Mouse (Mus musculus): ENCODE measurements around the gene Auh. TPM values are rescaled to one million over a fixed set of nuclear protein-coding genes. Genes with fewer than 3 reads are reported as not detected.
A peak's percentile ranks its signal among the peaks of the same experiment; 100 is the strongest.

The Auh gene
- total RNA-seq, 2 experiments from 2014 or later = 108 to 111 TPM

- DNase-seq (ENCODE audit: low spot score in 2 of 2) = no peak
Observed at GRCm38 (mm10) chr13:52924457-52924856, 5.0 kb downstream of the Auh start.

- no peak for DNase-seq (ENCODE audit: low spot score in 2 of 2)
Observed at GRCm38 (mm10) chr13:52921966-52922365, 7.5 kb downstream of the Auh start.

- no peak for DNase-seq (ENCODE audit: low spot score in 2 of 2)
Observed at GRCm38 (mm10) chr13:52921065-52921825, 8.2 kb downstream of the Auh start.

GRCm38 (mm10) chr13:52919790-52920352 lies 9.6 kb downstream of the Auh start:
- no peak for DNase-seq (ENCODE audit: low spot score in 2 of 2)

GRCm38 (mm10) chr13:52918333-52918732 lies 11.1 kb downstream of the Auh start:
- DNase-seq (ENCODE audit: low spot score in 2 of 2) = no peak

- DNase-seq (ENCODE audit: low spot score in 2 of 2) = peak; percentile 27 to 37
Observed at GRCm38 (mm10) chr13:52914591-52915110, 14.8 kb downstream of the Auh start.

- DNase-seq (ENCODE audit: low spot score in 2 of 2) = no peak
Observed at GRCm38 (mm10) chr13:52913926-52914325, 15.6 kb downstream of the Auh start.

GRCm38 (mm10) chr13:52912495-52912894 lies 17.0 kb downstream of the Auh start:
- DNase-seq (ENCODE audit: low spot score in 2 of 2) = no peak

- no peak for DNase-seq (ENCODE audit: low spot score in 2 of 2)
Observed at GRCm38 (mm10) chr13:52911259-52911658, 18.2 kb downstream of the Auh start.

- DNase-seq (ENCODE audit: low spot score in 2 of 2) = no peak
Observed at GRCm38 (mm10) chr13:52906296-52906695, 23.2 kb downstream of the Auh start.

- DNase-seq (ENCODE audit: low spot score in 2 of 2) = no peak
Observed at GRCm38 (mm10) chr13:52904175-52904574, 25.3 kb downstream of the Auh start.

- DNase-seq (ENCODE audit: low spot score in 2 of 2) = no peak
Observed at GRCm38 (mm10) chr13:52903767-52904166, 25.7 kb downstream of the Auh start.

- DNase-seq (ENCODE audit: low spot score in 2 of 2) = no peak
Observed at GRCm38 (mm10) chr13:52902517-52902916, 27.0 kb downstream of the Auh start.

- DNase-seq (ENCODE audit: low spot score in 2 of 2) = peak in 1 of 2 experiments; percentile 22
Observed at GRCm38 (mm10) chr13:52899664-52900063, 29.8 kb downstream of the Auh start.

GRCm38 (mm10) chr13:52897806-52898205 lies 31.7 kb downstream of the Auh start:
- DNase-seq (ENCODE audit: low spot score in 2 of 2) = no peak

GRCm38 (mm10) chr13:52892791-52893190 lies 36.7 kb downstream of the Auh start:
- peak in 1 of 2 experiments; percentile 76 for DNase-seq (ENCODE audit: low spot score in 2 of 2)

- peak in 1 of 2 experiments; percentile 79 for DNase-seq (ENCODE audit: low spot score in 2 of 2)
Observed at GRCm38 (mm10) chr13:52892065-52892503, 37.4 kb downstream of the Auh start.

GRCm38 (mm10) chr13:52890313-52890712 lies 39.2 kb downstream of the Auh start:
- no peak for DNase-seq (ENCODE audit: low spot score in 2 of 2)

- no peak for DNase-seq (ENCODE audit: low spot score in 2 of 2)
Observed at GRCm38 (mm10) chr13:52886779-52887178, 42.7 kb downstream of the Auh start.

GRCm38 (mm10) chr13:52883960-52884326 lies 45.5 kb downstream of the Auh start:
- no peak for DNase-seq (ENCODE audit: low spot score in 2 of 2)

- peak in 1 of 2 experiments; percentile 66 for DNase-seq (ENCODE audit: low spot score in 2 of 2)
Observed at GRCm38 (mm10) chr13:52883084-52883959, 46.2 kb downstream of the Auh start.

GRCm38 (mm10) chr13:52880386-52880785 lies 49.1 kb downstream of the Auh start:
- no peak for DNase-seq (ENCODE audit: low spot score in 2 of 2)
